Mouse (Mus musculus) cortical plate, adult 2 months (tissue): ENCODE measurements around the gene Gab2.

ENCODE experiments used
- CTCF ChIP-seq: fragments of 200-500 bp; IDR thresholded peaks from 2 replicates; pipeline ENCODE4 v1.5.1; 2011; ENCODE audit warnings: mild to moderate bottlenecking, control low read depth, low read length; ENCODE audit not compliant: insufficient read depth; ENCODE audit errors: extremely low read depth
- POLR2A ChIP-seq: fragments of 200-500 bp; IDR thresholded peaks from 2 replicates; pipeline ENCODE4 v1.6.1; 2011; ENCODE audit warnings: mild to moderate bottlenecking, low read length, control low read depth; ENCODE audit not compliant: insufficient read depth; ENCODE audit errors: extremely low read depth

GRCm38 (mm10) chr7:97039641-97040040 is 41.7 kb upstream of the Gab2 start:
- TF ChIP-seq CTCF = no peak
- no peak for TF ChIP-seq POLR2A
